Mouse (Mus musculus) mouse embryonic stem cell (cell line): Measurements from ENCODE around the gene Tlcd1.
"Not testable (repeated sequence)": the region's sequence is repeated elsewhere in the genome, so short reads cannot be mapped to it uniquely, and the experiment has no call there.

Experiments used
- in situ Hi-C, 2 experiments: fragments of 300-500 bp; cut with MboI; formaldehyde crosslinking; loops; 1 replicate in 1 of 2; 3 replicates in 1 of 2; pipeline ENCODE4 v1.14.3; 2019 to 2020; ENCODE audit warnings: low sequenced_read_pairs in 2 of 2, low pct_unique_long_range_greater_than_20kb in 1 of 2, mixed read lengths in 1 of 2; ENCODE audit not compliant: unreplicated experiment in 1 of 2

The Tlcd1 gene

DNA sequence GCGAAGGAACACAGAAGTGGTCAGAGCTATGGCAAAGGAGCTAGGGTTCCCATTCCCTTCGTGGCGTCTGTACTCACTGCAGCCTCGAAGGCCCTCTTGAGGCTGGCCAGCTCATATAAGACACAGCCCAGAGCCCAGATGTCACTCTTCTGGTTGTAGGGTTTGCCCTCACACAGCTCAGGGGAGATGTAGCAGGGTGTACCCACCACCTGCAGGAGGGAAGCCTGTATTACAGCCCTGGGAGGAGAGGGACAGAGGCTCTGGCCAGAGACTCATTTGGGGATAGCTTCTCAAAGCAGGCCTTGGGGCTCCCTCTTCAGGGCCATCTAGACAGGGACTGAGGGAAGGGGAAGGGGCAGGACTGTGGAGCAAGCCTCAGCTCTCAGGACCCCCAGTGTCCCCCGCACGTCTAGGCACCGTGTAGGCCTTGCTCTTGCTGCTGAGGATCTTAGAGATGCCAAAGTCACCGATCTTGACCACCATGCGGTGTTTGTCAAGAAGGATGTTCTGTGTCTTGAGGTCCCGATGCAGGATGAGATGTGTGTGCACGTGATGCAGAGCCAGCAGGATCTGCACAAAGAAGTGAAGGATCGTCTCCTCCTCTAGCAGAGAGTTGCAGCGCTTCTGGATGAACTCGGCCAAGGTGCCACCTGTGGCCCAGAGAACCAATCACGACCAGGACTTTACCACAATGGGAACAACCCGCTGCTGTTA is 4.3 kb upstream of the Tlcd1 start:
- in situ Hi-C loops = no loop called here

DNA sequence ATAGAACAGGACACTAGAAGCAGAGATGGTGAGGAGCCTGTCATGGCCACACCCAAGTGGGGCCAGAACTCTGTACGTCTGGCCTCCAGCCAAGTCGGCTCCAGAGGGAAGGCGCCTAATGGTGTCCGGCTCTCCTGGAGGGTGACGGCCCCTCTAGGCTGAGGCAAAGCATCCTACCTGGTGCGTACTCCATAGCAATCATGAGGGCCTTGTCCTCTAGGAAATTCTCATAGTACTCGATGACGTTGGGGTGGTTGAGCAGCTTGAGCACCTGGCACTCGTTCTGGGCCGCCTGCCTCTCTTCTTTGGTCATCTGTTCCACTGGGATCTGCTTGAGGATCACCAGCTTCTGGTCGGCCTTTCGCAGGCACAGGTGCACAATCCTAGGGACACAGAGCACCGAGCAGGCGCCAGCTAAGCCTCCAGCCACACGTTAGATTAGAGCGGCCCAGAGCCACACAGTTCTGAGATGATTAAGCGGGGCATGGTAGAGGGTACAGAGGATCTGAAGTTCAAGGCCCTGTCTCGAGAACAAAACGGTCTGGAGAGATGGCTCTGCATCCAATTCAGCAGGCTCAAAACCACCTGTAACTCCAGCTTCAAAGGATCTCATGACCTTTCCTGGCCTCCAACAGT is 3.6 kb upstream of the Tlcd1 start:
- in situ Hi-C loops = no loop called here

DNA sequence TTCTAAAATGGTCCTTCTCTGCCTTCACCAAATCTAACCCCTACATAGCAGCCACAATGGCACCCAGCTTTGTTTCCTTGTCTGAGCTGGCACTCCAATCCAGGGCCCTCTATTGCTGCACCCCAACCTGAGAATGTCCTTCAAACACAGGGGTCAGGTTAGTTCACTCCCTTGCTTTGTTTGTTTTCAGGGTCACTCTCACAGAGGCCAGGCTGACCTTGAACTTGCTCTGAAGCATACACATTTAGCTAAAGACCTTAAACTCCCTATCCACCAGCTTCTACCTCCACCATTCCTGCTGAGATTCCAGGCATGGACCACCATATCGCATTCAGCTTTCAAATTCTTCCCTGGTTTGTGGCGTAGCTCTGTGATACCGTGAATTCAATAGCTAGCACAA is 2.0 kb upstream of the Tlcd1 start:
- in situ Hi-C loops = no loop called here

DNA sequence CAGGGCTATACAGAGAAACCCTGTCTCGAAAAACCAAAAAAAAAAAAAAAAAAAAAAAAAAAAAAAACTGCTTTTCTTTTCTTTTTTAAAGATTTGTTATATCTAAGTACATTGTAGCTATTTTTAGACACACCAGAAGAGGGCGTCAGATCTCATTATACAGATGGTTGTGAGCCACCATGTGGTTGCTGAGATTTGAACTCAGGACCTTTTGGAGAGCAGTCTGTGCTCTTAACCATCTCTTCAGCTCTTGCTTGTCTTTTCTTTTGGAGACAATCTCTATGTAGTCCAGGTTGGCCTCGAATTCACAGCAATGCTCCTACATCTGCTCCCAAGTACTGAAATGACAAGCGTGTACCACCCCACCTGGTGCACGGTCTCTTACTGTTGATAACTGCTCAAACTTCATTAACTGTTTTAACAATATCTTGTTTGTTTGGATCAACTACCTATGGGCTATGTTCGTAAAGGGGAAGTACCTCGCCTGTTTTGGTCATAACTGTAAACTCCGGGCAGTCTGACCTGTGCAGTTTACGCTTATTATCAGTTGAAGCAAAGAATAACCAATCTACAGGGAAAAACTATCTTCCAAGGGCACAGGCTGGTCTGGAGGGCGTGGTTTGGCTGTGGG is 625 bp upstream of the Tlcd1 start:
- in situ Hi-C loops = no loop called here

DNA sequence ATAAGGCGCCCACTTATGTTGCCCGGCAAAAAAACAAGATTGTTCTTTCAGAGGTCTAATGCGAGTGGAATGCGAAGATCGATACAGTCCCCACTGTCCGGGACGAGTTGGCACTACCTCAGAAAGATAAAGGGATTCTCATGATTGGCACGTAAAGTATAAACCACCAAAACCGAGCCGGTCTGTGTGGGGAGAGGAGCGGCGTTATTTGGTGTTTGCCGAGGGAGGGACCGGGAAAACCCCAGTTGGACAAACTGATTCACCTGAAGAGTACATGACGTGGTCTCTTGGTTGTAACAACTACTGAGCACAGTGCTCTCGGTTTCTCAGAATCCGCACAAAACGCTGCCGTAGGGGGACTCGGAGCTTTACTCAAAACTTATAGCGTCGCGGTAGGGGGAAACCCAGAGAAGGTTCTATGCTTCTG is 407 bp downstream of the Tlcd1 start:
- in situ Hi-C loops = no loop called here

DNA sequence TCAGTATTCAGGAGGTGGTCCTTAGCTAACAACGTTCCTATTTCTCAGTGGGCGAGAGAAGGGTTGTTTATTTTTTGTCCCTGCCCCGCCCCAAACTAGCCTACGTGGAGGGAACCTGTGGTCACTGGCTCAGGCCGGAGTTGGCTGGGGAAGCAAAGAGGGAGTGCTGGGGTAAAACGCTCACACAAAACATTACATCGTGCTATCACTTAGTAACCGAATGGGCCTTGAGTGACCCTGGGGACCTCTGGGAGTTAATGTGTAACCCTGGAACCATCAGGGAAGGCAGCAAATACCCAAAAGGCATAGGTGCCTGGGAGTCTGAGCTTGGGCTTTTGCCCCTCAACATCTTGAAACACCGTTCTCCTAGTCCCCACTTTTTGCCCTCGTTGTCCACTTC is 926 bp downstream of the Tlcd1 start:
- in situ Hi-C loops = no loop called here

DNA sequence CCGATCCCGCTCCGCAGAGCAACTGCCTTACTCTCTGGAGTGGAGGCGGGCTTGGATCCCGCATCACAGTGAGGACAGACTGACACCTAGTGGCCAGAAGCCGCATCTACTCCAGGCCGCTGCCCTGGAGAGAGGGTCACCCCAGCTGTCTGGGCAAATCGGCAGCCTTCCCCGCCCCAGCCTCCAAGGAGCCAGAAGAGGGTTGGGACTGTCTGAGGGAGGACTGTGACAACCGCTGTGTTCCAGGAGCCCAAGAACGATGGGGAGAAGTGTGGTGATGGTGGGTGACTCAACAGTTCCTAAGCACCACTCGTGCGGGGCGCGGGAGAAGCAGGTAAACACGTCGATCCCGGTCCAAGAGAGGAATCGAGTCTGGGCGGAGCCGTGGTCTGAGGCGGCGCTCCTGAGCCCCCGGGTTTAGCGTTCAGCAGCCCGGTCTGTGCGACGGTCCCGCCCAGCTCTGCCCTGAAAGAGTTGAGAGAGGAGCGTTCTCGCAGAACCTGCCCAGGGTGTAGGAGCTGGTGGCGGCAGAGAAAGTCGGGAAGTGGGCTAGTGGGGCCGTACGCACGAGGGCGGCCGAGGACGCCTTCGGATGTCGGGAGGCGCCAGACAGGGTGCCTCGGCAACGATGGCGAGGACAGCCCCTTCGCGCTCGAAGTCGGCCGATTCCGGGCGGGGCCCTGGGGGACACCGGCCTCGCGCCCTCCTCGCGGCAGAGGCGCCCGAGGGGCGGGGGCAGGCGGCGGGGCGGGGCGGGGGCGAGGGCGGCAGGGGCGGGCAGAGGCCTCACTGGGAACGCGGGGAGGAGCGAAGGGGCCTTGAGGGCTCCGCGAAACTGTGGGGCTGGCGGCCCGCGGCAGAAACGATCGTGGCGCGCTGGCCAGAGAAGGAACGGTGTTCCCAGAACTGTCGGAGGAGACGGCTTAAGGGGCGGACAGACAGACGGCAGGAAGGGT is 1.7 kb downstream of the Tlcd1 start:
- in situ Hi-C loops = no loop called here

DNA sequence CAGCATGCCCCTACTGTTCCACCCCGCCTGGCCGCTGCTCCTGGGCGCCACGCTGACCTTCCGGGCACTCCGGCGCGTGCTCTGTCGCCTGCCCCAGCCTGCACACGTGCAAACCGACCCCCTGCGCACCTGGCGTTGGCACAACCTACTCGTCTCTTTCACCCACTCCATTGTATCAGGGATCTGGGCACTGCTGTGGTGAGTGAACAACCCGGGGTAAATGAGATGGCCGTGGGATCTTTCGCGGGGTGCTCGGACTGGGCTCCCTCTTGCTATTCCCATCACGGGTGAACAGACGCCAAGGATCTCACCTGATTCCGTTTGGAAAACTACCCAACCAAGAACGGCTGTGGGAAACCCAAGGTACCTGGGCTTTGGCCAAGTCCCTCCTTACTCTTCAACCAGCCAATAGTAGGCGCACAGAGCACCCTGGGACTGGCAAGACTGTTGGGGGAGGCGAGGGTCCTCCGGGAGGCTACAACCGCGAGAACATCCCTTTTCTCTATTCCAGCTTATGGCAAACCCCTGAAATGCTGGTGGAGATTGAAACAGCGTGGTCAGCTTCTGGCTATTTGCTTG is 2.4 kb downstream of the Tlcd1 start:
- in situ Hi-C loops = no loop called here

DNA sequence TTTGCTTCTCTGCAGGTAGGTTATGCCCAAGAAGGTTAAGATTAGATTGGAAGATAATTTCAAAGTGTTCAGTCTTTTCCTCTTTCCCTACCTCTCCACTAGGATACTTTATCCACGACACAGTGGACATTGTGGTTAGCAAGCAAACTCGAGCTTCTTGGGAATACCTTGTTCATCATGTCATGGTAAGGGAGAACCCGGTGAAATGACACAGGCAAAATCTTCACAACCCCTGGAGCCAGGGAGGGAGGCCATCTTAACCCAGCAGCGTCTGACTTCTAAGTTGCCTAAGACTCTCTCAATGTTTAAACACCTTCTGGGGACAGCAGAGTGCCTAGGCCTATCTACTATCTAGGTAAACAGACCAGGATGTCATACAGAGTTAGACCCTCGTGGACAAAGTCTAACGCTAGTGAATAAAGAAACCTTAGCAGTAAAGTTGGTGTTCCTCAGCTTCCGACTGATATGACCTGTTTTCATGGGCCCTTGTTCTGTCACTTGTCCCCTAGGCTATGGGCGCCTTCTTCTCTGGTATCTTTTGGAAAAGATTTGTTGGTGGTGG is 3.0 kb downstream of the Tlcd1 start:
- in situ Hi-C loops = no loop called here

DNA sequence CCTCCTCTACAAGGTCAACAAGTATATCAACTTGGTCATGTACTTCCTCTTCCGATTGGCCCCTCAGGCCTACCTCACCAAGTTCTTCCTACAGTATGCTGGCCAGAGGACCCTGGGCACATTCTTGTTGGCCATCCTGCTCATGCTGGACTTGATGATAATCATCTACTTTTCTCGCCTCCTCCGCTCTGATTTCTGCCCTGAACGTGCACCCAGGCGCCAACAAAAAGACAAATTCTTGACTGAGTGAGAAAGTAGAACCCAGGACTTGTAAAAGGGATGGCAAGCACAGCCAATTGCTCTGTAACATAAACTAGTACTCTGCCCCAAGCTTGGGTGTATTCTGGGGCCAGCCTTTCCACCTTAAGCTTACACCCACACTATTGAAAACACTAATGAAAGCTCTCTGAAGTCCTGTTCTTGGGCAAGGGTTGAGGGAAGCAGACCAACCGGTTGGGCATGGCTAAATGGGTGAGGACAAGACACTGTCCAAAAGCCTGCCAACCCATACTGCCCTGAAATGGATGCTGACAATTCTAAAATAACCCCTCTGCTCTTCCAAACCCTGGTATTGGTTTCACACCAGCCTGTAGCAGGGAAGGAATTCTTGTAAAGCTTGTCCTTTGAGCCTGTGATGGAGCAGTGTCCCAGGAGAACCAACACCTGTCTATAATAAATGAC is 3.7 kb downstream of the Tlcd1 start:
- in situ Hi-C loops = no loop called here

DNA sequence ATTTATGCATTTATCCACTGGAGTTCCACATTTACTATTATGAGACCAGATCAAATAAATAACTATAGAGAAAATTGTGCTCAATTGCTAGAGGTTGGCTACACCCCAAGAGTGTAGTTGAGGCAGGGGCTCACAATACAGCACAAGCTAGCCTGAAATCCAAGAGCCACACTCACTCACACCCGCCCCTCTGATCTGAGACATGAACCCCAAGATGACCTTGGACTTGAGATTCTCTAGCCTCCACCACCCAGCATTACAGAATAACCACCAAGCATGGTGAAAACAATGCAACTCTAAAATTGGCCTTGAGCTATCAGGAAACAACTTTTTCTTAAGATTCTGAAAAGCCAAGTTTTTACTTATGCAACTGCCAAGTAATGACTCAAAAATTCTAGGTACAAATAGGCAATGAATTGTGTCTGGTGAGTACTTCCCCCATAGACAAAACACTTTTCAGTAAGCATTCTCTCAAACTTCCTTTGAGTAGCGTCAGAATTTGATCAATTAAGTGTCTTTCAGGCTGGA is 5.4 kb downstream of the Tlcd1 start:
- in situ Hi-C loops = no loop called here

DNA sequence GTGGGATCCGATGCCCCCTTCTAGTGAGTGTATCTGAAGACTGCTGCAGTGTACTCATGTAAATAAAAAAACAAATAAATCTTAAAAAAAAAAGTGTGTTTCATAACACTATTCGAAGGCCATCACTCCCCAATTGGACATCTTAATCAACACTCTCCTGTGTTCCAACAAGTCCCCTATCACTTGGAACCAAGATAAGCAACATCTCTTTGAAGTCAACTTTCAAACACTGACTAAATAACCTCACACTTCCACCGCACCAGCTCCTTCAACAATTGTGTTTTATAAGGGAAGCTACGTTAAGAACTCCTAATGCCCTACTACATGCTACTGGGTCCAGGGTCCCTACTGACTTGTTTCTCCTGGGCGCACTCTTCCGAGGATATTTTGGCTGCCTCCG is 5.9 kb downstream of the Tlcd1 start:
- in situ Hi-C loops = no loop called here

DNA sequence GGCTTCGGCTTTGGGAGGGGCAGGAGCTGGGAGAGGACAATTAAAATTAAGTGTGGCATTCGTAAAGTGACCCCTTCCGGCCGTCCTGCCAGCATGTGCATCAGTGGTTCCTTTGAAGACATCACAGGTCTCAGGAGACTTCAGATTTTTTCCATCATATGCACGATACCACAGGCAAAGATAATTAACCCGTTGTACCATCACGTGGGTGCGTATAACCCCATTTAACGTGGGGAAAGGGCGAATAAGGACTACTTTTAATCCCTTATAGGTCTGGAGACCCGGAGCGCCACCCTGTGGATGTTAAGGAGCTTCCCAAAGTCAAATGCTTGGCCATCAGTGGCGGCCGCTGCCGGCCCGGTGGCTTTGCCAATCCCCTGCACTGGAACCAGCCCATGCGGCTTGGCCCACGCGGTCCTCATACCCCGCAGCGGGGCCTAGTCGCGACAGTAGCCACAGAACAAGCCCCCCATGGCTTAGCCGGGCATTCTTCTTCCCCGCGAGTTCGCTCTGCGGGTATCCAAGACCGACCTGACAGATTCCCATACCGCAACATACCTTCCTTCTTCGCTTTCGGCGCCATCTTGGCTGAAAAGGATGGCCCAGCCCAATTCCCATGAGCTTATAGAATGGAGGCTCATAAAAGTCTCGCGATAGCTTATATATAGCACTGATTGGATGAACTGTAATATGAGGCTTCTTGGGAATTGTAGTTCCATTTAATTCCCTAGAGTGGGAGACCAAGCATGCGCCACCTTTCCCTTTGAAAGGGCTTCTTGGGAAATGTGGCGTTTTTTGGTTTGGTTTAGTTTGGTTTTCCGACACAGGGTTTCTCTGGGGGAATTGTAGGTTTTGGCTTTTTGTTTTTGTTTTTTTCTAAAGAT is 6.7 kb downstream of the Tlcd1 start, which contains the start of gene Rpl23a:
Gene Rpl23a (minus strand): TSS at position 624 of the 884 bp plus-strand sequence.
- in situ Hi-C loops = no loop called here

DNA sequence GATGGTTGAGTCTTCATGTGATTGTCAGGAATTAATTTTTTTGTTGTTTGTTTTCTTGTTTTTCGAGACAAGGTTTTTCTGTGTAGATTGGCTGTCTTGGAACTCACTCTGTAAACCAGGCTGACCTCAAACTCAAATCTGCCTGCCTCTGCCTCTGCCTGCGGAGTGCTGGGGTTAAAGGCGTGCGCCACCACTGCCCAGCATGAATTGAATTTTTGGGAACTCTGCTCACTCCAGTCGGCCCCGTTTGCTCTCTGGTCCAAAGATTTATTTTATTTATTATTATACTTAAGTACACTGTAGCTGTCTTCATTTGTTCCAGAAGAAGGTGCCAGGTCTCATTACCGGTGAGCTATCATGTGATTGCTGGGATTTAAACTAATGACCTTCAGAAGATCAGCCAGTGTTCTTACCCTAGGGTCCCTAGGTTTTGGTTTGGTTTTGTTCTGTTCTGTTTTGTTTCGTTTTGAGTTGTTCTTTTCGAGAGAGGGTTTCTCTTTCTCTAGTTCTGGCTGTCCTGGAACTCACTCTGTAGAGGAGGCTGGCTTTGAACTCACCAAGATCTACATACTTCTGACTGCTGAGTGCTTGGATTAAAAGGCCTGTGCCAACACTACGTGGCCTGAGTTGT is 7.5 kb downstream of the Tlcd1 start:
- in situ Hi-C loops = no loop called here

DNA sequence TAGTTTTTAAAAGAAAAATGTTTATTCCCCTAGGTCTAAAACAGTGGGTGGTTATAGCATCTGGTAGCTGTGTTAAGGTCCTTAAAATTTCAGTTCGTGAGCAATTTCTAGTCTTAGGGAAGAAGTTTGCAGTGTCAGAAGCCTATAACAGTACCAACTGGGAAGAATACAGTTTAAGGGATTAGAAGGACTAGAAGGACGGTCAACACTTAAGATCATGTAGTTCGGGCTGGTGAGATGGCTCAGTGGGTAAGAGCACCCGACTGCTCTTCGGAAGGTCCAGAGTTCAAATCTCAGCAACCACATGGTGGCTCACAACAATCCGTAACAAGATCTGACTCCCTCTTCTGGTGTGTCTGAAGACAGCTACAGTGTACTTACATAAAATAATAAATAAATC is 8.2 kb downstream of the Tlcd1 start:
- in situ Hi-C loops = not testable (repeated sequence)
